Mouse (Mus musculus) ES-CJ7 (cell line): ENCODE measurements around the gene Rbfox1.

Experiments used
- DNase-seq: peaks from one replicate; pipeline ENCODE4 v3.0.0; 2011; ENCODE audit warnings: low read depth, low spot score

Gene Rbfox1

GRCm38 (mm10) chr16:5992045-5993011 lies 107.2 kb downstream of the Rbfox1 start:
- no peak for DNase-seq

DNA sequence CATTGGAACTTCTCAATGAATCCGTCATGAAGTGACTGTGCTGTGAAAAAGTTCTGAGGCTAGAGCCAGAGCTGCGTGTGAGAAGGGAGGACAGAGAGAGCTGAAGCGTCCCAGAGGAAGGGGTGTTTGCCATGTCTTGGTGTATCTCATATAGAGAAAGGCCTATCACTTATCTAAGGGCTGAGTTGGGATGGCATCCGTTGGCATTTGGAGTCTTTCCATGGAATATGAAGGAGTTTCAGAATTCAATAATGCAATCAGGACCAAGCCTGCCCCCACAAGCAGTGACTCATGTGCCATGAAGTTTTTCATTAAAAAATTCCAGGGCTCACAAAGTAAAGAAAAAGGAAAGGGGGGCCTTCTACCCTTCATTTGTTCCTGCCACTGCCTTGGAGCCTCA lies 112.0 kb downstream of the Rbfox1 start:
- no peak for DNase-seq

- DNase-seq: no peak
These were observed 112.5 kb downstream of the Rbfox1 start for GRCm38 (mm10) chr16:5997651-5998050.

- no peak for DNase-seq
These were observed 114.9 kb downstream of the Rbfox1 start for GRCm38 (mm10) chr16:6000016-6000415.

- no peak for DNase-seq
These were observed 121.8 kb downstream of the Rbfox1 start for GRCm38 (mm10) chr16:6006996-6007395.

GRCm38 (mm10) chr16:6012853-6013252 lies 127.7 kb downstream of the Rbfox1 start:
- no peak for DNase-seq

- DNase-seq: peak; percentile 79
These were observed 133.5 kb downstream of the Rbfox1 start for GRCm38 (mm10) chr16:6018639-6019038.

GRCm38 (mm10) chr16:6019361-6019760 lies 134.2 kb downstream of the Rbfox1 start:
- DNase-seq: peak; percentile 71

- no peak for DNase-seq
These were observed 146.1 kb downstream of the Rbfox1 start for GRCm38 (mm10) chr16:6031280-6031679.

DNA sequence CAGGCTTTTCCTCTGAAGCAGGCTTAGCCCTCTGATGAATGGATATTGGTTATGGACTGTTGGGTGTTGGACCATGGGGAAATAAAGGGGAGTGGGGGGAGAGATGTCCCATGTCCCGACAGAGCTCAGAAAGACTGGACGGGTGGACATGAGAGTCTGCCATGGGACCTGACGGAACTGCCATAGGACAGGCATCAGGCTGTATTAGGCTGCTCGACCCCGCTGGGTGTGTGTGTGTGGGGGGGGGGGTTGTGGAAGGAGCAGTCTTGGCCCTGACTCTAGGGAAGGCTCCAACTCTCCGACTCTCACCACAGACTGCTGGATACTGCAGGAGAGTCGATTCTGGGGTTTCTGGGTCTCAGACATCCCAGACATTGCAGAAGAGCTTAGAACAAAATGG lies 147.4 kb downstream of the Rbfox1 start:
- no peak for DNase-seq

- no peak for DNase-seq
These were observed 149.7 kb downstream of the Rbfox1 start for GRCm38 (mm10) chr16:6034876-6035275.

DNA sequence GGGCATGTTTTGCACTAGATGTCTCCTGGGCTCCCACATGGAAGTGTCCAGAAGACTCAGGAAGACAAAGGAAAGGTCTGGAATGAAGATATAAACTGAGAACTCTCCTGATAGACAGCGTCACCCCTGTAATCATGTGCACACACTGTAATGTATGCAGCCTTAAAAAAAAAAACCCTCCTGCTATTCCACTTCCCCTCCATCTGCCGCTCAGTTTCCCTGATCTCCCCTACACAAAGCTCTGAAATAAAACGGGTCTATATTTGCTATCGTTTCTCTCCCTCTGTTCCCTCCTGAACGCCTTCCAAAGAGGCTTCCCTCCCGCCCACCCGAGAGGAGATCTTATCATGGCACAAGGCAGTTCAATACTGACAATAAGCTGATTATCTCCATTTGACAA lies 151.9 kb downstream of the Rbfox1 start:
- DNase-seq: no peak

GRCm38 (mm10) chr16:6042766-6043165 lies 157.6 kb downstream of the Rbfox1 start:
- DNase-seq: peak; percentile 47

DNA sequence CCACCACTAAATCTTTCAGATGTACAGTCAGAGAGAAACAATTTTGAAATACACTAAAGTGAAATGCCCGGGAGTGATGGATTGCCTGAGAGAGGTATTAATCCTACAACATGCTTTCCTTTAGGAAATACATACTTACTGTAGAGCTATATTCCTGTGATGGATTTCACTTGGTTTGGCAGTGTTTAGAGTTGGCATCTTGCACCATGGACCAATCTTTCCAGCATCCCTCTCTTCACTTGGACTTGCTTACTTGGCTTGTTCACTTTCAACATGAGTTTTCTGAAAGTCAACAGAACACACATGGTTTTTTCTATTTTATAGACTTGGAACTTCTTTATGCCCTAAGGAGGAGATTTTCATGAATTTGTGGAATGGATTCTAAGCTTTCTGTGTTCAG lies 163.4 kb downstream of the Rbfox1 start:
- DNase-seq: no peak

GRCm38 (mm10) chr16:6062495-6062894 lies 177.3 kb downstream of the Rbfox1 start:
- DNase-seq: no peak

DNA sequence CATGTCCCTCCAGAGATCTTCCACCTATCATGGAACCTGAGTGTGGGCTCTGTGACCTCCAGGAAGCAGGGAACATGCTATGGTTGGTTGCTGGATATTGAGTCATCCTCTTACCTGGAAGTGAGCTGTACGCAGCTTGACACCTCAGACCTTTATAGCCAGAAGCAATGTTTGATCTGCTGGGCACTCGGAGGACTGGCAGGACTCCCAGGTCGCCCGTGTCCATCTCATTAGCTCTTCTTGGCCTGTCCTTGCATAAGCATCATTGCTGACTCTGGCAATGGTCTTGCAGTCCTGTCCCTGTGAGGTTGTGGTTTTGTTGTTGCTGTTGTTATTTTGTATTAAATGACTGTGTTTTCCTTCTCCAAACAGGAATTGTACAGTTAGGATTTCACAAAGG lies 180.3 kb downstream of the Rbfox1 start:
- DNase-seq: no peak

- DNase-seq: no peak
These were observed 190.4 kb downstream of the Rbfox1 start for GRCm38 (mm10) chr16:6075442-6076050.

DNA sequence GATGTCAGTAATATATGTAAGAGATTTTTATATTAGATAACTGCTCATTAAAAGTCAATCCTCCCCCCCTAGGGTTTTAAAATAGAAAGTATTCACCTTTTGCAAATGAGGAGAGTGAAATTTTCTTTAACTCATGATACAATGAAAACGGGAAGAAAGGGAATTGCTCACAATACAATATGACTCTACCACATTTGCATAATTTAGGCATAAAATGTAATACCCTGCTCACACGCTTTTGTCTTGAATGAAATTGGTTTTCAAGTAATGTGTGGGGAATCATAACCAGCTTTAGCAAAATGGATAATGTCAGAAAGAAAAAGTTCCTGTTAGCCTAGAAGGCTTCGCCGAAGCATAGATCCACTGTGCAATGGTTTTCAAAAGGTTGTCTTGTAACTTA lies 193.9 kb downstream of the Rbfox1 start:
- DNase-seq: no peak

- DNase-seq: no peak
These were observed 199.7 kb downstream of the Rbfox1 start for GRCm38 (mm10) chr16:6084701-6085365.

- no peak for DNase-seq
These were observed 201.0 kb downstream of the Rbfox1 start for GRCm38 (mm10) chr16:6086200-6086599.

DNA sequence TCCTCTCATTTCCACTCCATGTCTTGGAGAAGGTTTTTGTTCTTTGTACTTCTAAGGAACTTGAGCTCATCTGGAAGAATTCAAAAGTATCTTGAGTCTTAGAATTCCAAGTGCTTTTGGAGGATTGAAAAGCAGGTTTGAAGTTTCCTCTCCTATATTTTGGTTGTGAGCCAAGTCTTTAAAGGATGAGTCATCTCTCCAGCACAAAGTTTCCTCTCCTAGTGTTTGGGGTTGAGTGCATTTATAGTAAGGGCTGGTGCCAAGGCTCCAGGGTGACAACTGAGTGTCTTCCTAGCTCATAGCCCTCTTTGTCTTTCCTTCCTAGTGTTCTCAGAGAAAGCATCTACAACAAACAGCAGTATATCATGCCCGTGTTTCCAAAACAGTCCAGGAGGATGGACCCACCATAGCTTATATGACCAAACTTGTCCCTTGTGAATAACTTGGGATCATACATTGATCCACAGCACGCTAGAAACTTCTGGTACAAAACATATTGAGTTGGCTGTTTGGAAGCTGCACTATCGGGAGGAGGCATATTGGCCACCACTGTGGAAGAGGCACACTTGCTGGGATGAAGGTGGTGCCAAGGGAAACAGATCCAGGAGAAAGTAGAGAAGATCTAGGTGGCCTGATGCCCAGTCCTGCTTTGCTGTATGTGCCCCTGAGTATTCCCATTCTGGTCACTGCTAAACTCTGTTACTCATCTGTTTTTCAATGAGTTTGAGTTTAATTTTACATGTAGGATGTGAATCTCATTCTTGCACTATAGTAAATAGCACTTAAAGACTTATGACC lies 206.4 kb downstream of the Rbfox1 start:
- no peak for DNase-seq
